Mouse (Mus musculus) ovary, adult 18-20 months (tissue): ENCODE measurements at regions not wholly inside any gene's neighbourhood (a gene's known extent, or its start where the extent isn't known, plus 50 kb on each side); places are given as distances from the start of the nearest gene placed in this dataset.
"Not testable (repeated sequence)": the region's sequence is repeated elsewhere in the genome, so short reads cannot be mapped to it uniquely, and the experiment has no call there.

ENCODE experiments used
- DNase-seq: peaks from one replicate; pipeline ENCODE4 v3.0.0; 2022; ENCODE audit warnings: low spot score, mixed read lengths

- DNase-seq, result not testable (repeated sequence)
These were observed 458.4 kb downstream of the Epm2a start for GRCm38 (mm10) chr10:11801372-11802230.

DNA sequence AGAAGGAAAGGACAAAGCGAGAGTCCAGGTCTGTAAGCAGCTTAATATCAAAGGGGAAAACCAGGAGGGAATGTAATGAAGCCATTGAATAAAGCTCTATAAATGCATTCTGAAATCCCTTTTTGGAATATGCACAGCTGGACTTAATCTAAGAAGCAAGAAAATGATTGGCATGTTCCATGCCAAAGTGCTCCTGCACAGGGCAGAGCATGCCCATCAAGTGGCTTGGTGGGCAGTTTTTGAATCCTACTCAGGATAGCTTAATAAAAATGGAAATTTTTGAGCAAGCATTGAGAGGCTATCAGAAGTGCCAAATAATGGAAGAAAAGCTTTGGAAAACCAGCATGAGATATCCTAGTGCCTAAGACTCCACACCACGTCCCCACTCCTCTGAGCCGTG lies 466.1 kb downstream of the Epm2a start:
- no peak for DNase-seq

- no peak for DNase-seq
These were observed 479.3 kb downstream of the Epm2a start for GRCm38 (mm10) chr10:11822418-11822959.

GRCm38 (mm10) chr10:11841094-11841493 lies 497.9 kb downstream of the Epm2a start:
- no peak for DNase-seq

DNA sequence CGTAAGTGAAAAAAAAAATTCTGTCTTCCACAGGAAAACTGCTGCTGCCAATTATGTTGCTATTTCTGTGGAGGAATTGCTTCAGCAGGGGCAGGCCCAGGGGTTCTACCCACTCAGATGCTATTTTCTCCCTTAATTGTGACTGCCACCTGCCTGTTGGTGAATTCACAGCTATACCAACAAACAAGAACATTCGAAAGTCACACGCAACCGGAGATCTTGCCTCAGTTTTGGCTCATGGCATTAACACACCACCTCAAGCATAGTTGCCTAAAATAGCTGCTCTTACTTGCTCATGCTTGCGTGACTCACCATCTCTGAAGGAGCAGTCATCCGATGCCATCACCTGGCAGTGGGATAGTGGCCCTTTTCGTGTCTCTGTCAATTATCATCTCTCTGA lies 498.3 kb downstream of the Epm2a start:
- no peak for DNase-seq

GRCm38 (mm10) chr10:11846141-11846540 lies 502.9 kb downstream of the Epm2a start:
- DNase-seq, result no peak

GRCm38 (mm10) chr10:11875145-11876131 lies 532.2 kb downstream of the Epm2a start:
- DNase-seq, result no peak

- DNase-seq, result no peak
These were observed 543.0 kb downstream of the Epm2a start for GRCm38 (mm10) chr10:11886237-11886636.

DNA sequence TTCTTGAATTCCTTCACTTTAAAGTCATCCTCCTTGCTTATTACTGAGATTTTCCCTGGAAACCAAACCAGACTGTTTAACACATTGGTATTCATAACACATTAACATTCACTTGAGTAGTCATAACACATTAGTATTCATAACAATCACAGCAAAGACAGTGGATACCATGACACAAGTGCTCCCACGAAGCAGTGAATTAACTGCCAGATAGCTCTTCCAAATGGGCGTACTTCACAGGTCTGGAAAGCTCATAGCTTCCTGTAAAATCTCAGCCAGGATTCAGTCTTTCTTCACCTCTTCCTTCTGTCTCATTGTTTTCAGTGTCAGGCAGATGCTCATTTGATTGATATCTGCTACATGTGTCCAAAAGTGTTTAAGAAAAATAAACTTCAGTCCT lies 545.7 kb downstream of the Epm2a start:
- no peak for DNase-seq

DNA sequence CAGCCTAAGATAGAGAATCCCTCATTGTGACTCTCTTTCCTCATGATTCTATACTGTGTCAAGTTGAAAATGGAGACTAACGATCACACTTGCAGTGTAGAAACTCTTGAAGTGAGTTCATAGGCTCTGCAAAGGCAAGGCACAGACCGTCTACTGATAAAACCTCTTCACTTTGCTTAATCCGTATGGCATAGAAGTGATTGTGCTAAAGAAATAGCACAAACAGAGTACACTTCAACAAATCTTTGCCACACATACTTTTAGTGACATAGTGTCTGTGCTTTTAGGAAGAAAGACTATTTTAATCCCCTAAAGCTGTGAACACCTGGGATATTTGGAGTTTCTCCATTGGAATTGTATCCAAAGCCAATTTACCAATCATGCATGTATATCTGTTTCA lies 578.9 kb downstream of the Epm2a start:
- DNase-seq, result no peak

GRCm38 (mm10) chr10:11938164-11938563 lies 595.0 kb downstream of the Epm2a start:
- no peak for DNase-seq

DNA sequence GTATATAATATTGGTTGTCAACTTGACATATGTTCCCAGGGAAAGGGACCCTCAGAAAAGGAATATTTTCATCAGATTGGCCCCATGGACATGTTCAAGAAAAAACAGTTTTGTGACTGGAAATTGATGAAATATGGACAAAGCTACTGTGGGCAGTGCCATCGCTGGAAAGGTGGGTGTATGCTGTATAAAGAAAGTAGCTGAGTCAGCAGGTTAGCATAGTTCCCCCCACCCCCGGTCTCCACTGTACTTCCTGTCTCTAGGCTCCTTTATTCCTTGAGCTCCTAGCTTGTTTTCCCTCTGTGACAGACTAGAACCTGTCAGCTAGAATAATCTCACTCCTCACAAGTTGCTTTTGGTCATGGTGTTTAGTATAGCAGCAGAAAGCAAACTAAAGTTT lies 599.6 kb downstream of the Epm2a start:
- DNase-seq, result no peak

GRCm38 (mm10) chr10:11960327-11960922 lies 617.2 kb downstream of the Epm2a start:
- DNase-seq, result no peak

DNA sequence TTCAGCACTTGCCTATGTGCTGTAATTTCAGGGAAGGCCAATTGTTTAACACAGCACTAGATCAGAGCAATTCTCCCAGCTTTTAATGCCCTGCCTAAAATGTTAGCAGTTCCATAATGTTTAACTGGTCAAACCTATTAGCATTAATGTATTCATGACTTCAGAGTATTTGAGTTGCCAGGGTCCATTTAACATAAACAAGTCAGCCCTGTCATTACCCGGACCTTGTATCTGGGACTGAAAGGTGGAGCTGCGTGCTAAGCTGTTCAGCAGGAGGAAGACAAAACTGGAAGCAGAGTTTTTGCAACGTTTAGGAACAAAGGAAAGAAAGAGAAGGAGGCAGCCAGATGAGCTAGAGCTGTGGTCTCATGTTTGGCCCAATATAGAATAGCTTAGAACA lies 661.8 kb downstream of the Epm2a start:
- no peak for DNase-seq

GRCm38 (mm10) chr10:12005889-12006288 lies 662.7 kb downstream of the Epm2a start:
- no peak for DNase-seq

- no peak for DNase-seq
These were observed 674.1 kb downstream of the Epm2a start for GRCm38 (mm10) chr10:12017286-12017685.

- no peak for DNase-seq
These were observed 675.1 kb downstream of the Epm2a start for GRCm38 (mm10) chr10:12018281-12018680.

DNA sequence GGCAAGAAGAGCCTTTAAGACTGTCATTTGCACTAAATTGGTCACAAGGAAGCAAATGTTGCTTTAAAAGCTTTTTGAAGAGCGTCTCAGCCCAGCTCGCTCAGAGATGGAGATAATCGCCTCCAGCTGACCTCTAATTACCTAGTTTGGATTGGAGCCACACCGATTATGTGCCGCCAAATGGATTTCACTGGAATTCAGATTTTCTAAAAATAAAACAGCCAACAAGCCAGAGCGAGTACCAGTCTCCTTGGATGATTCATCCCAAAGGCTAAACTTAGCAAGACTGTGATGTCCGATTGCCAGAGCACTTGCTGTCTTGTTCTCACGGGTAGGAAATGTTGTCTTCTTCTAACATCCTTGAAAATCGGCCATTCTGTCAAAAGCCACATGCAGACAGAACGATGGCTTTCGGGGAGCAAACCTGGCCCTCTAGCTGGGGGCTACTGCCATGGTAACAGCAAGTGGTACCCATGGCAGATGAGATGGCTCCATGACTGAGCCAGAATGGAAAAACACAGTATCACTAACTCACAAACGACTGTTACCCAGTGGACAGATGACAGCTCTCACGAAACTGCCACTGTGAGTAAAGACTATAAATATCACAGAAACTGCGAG lies 676.1 kb downstream of the Epm2a start:
- peak; percentile 7 for DNase-seq

DNA sequence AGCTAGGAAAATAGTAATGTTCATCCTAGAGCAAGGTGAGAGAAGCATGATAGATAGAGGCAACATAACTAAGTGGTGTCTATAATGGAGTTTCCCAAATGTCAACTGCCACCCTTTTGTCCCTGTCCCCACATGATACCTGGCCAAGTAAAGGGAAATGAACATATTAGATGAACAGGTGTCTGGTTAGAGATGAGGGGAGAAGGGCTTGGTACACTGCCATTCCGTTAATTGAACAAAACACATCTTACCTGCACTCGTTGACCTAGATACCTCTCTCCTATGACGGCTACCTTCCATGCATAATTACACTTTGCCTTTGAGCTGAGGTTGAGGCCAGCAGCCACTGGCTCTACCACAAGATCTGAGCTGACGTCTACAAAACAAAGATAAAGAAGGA lies 677.4 kb downstream of the Epm2a start:
- no peak for DNase-seq

- no peak for DNase-seq
These were observed 692.0 kb downstream of the Epm2a start for GRCm38 (mm10) chr10:12035159-12035558.

DNA sequence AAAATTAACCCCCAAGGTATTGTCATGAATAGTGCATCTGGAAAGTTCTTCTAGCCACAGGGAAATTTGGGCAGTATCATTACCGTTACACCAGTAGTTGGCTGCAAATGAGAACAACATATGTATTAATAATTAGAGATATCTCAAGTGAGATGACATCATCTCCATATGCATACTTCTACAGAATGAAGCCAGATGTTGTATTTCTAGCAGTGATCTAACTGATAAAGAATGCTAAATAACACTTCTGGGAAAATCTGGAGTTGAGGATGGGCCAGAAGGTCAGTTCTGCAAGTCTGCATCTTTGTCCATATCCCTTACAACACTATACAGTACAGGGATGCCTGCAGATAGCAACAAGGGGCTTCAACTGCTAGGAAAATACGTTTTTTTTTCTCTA lies 702.7 kb downstream of the Epm2a start:
- DNase-seq, result no peak

DNA sequence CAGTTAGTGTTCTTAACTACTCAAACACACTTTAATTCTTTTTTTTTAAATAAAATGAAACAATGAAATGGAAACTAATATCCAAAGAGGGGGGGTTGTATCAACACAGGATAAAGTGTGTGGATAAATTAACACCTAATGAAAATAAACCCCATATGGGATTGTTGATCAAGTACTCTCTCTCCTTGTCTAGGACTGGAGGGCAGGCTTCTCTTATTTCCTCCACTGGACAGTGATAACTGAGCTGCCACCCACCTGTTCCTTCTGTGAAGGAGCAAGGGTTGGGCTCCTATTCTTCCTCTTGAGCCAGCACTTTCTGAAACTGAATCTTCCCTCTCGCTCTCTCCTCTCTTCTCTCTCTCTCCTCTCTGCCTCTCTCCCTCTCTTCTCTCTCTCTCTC lies 716.5 kb downstream of the Epm2a start:
- DNase-seq, result no peak
